Mouse (Mus musculus): Measurements from ENCODE around the gene Prkaa2. TPM values are rescaled to one million over a fixed set of nuclear protein-coding genes. Genes with fewer than 3 reads are reported as not detected.

Prkaa2 gene
- 9.8 and 11.1 TPM in 2 replicates for polyA plus RNA-seq (2015; fragmentation: Nextera tagmentation; extraction: Ambion mirVana)

DNA sequence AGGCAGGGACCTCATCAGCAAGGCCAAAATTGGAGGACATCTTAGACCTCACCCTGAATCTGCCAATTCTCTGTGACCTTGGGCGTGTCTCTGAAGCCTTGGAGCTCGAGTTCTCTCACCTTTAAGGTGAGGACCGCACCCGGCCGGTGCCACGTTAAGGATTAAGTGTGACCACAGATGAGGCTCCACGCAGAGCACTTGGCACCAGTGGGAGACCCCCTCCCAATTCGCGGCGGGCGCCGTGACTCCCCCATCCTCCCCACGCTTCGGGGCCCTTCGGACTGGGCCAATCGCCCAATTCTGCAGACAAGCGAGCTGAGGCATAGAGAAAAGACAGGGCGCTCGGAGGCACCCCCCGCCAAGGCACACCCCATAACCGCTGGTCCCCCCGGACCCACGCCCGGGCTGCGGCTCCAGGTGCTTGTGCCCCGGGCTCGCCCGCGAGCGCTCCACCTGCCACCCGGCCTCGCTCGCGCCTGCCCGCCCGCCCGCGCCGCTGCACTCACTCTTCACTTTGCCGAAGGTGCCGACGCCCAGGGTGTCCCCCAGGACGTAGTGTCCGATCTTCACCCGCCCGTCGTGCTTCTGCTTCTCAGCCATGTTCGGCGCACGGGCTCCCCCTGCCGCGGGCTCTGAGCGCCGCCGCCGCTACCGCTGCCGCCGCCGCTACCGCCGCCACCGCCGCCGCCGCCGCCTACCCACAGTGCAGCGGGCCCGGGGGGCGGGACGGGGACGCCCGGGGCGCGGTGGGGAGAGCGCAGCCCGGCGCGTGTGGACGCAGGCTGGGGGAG lies at the start of gene Prkaa2:
Prkaa2 (minus strand) TSS at position 692 of the 791 bp plus-strand sequence.
- under 1% methylated on average over 63 of the region's 80 CpGs for WGBS
- Histone ChIP-seq H3K36me3 (no peaks in the 10 kb centered on the region), H3K4me2 (replicated peaks) (peak within 1 kb of the TSS; percentile 74)

DNA sequence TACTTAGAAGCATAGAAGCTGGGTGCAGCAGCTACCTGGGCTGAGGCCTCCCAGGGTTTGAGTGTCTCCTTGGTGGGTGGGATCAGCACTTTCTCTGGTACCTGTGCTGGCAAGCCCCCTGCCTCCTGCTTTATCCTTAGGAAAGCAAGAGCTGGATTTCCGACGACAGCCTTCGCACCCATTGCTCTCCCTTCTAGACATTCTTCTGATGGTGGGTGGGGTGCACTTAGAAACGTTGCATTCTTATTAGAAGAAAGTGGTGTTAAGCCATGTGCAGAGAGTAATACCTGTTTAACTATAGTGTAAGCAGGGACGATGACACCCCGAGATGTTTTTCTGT lies 49.8 kb upstream of the Prkaa2 start:
- no peak for ATAC-seq
- no peaks in the 10 kb centered on the region for H3K27me3 ChIP-seq
- peak overlapping the region; percentile 68 for H3K4me2 ChIP-seq (replicated peaks)
- no peak overlapping the region for H3K27ac ChIP-seq
- H3K9me3 ChIP-seq = no peaks in the 10 kb centered on the region
- peak overlapping the region; percentile 74 for H3K4me3 ChIP-seq (replicated peaks)
- H3K4me1 ChIP-seq (replicated peaks) = peaks cover 50% of the 10 kb centered on the region
- peaks cover 4% of the 10 kb centered on the region; the same call in 1 of the 2 replicates for H3K36me3 ChIP-seq
- WGBS = 17% methylated on average over 6 of the region's 6 CpGs
- peak overlapping the region; percentile 91 for H3K9ac ChIP-seq (replicated peaks)

More for the DNA sequence above, at the start of gene Prkaa2:
- Histone ChIP-seq H3K4me1 (replicated peaks) (peaks cover 24% of the 10 kb centered on the region), H3K27ac (peak within 1 kb of the TSS; percentile 87), H3K4me3 (replicated peaks) (peak within 1 kb of the TSS; percentile 76), H3K9ac (replicated peaks) (peak within 1 kb of the TSS; percentile 87), H3K27me3 (no peaks in the 10 kb centered on the region), H3K9me3 (no peaks in the 10 kb centered on the region)
- ATAC-seq = peak; percentile 93

DNA sequence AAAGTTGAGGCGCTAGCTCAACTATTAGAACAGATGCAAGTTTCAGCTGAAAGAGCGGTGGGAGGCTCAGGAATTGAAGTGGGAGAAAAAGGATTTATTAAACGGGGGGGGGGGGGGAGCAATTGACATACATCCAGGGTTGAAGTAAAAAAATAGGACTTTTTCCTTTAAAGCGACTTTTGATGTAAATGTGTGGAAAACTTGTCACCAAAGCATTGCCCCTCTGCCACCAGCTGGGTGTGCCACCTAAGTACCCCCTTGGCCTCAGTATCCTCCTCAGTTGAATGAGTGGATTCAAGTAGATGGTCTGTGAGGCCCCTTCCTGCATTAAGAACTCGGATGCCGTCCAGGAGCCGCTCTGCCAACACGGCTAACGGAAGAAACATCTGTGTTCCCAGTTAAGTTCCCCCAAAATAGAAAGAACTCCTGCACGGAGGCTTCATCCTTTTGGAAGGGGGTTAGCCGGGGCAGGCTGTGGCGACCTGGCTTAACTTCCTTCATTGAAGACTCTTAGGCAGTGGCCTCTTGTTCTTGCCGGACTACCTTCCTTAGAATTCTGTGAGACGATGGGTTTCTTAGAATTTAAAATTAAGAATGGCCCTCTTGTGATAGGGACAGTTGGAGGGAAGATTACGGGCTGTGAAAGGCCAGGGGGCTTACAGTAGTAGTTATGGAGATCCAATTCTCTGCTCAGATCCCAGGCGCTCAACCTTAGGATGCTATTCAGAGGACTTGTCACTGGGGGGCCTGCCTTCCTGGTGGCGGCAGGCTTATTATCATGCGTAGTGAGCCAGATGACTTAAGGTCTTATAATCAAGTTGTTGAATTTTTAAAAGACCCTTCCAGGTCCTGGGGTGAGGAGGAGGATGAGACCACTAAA lies 49.2 kb upstream of the Prkaa2 start:
- peaks cover 49% of the 10 kb centered on the region for H3K4me1 ChIP-seq (replicated peaks)
- peak overlapping the region; percentile 68 for H3K4me2 ChIP-seq (replicated peaks)
- no peaks in the 10 kb centered on the region for H3K27me3 ChIP-seq
- peak overlapping the region; percentile 74 for H3K4me3 ChIP-seq (replicated peaks)
- peaks cover 4% of the 10 kb centered on the region; the same call in 1 of the 2 replicates for H3K36me3 ChIP-seq
- no peak for ATAC-seq
- under 1% methylated on average over 18 of the region's 18 CpGs for WGBS
- H3K9ac ChIP-seq (replicated peaks) = peak overlapping the region; percentile 91
- H3K9me3 ChIP-seq = no peaks in the 10 kb centered on the region
- H3K27ac ChIP-seq = peak overlapping the region; percentile 91

DNA sequence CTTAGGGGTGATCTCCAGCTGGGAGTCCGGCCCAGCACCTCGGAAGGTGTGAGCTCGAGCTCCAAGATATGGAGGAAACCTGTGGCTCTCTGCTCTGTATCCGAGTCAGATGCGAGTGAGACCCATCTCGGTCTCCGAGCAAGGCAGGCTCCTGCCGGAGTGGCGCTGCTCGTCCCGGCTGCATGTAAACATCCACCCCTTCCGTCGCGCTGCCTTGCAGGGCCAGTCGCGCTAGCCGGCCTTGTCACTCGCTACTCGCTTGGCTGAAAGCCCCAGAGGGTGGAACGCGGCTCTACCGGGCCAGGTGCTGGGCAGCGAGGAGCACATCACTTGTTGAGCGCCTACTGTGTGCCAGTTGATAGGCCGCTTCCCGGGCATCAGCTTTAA lies 48.5 kb upstream of the Prkaa2 start:
- Histone ChIP-seq H3K4me2 (replicated peaks) (peak overlapping the region; percentile 68), H3K4me3 (replicated peaks) (peak overlapping the region; percentile 74), H3K9me3 (no peaks in the 10 kb centered on the region), H3K36me3 (peaks cover 4% of the 10 kb centered on the region; the same call in 1 of the 2 replicates), H3K27me3 (no peaks in the 10 kb centered on the region), H3K4me1 (replicated peaks) (peaks cover 42% of the 10 kb centered on the region), H3K9ac (replicated peaks) (peak overlapping the region; percentile 91), H3K27ac (peak overlapping the region; percentile 91)
- peak; percentile 86 for ATAC-seq
- WGBS = 0% methylated on average over 26 of the region's 26 CpGs

DNA sequence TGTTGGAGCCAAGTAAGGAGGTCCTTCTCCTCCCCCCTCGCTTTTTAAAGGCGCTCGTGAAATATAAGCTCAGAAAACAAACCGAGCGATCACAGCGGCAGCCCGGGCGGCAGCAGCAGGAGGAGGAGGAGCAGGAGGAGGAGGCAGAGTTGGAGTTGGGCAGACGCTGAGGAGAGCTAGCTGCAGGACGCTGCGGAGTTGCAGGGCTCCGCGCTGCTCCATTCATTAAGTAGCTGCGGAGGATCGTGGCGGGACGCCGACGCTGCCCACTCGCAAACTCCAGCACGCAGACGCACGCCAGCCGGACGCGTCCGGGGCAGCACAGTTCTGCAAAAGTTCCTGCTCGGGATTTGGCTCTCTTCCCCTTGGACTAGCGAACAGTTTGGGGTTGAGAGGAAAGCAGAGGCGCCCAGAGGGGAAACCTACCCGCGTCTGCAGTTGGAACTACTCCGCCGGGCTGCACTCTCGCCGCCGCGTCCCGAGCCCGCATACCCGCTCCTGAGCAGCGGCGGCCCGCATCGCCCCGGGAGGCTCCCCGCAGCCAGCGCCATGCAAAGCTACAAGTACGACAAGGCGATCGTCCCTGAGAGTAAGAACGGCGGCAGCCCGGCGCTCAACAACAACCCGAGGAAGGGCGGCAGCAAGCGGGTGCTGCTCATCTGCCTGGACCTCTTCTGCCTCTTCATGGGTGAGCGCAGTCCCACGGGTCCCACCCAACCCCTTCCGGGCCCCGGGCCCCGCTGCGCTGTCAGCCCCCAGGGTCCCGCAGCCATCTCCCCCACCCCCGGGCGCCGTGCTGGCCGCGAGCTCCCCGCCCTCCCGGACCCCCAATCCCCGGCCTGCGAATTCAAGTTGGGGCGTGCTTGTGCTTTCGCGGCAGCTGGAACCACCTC lies 47.8 kb upstream of the Prkaa2 start, which contains the start of gene Plpp3:
Plpp3 (plus strand) TSS at position 72 of the 893 bp plus-strand sequence.
- peak within 1 kb of the TSS; percentile 91 for H3K27ac ChIP-seq
- peak within 1 kb of the TSS; percentile 91 for H3K9ac ChIP-seq (replicated peaks)
- peaks cover 36% of the 10 kb centered on the region for H3K4me1 ChIP-seq (replicated peaks)
- peak within 1 kb of the TSS; percentile 74 for H3K4me3 ChIP-seq (replicated peaks)
- no peaks in the 10 kb centered on the region for H3K9me3 ChIP-seq
- H3K4me2 ChIP-seq (replicated peaks) = peak within 1 kb of the TSS; percentile 68
- peak; percentile 87 for ATAC-seq
- no peaks in the 10 kb centered on the region for H3K27me3 ChIP-seq
- peaks cover 4% of the 10 kb centered on the region; the same call in 1 of the 2 replicates for H3K36me3 ChIP-seq
- WGBS = under 1% methylated on average over 70 of the region's 77 CpGs

DNA sequence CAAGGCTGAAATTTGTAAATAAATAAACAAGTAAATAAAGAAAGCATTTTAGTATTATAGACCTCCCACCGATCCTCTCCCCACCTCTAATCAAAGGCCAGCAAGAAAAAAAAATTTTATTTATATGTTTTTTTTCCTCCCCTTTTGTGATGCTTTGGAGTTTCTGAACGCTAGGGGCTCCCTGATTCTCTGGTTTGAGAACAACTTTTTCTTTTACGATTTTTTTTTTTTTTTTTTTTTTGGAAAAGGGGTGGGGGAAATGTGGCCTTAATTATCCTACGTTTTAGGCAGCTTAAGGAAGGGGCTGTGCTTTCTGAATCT lies 47.2 kb upstream of the Prkaa2 start:
- H3K27me3 ChIP-seq = no peaks in the 10 kb centered on the region
- H3K27ac ChIP-seq = peak overlapping the region; percentile 91; the same call in 1 of the 2 replicates
- peaks cover 4% of the 10 kb centered on the region; the same call in 1 of the 2 replicates for H3K36me3 ChIP-seq
- no peaks in the 10 kb centered on the region for H3K9me3 ChIP-seq
- WGBS = 1% methylated on average over 4 of the region's 4 CpGs
- H3K4me2 ChIP-seq (replicated peaks) = peak overlapping the region; percentile 68
- peaks cover 32% of the 10 kb centered on the region for H3K4me1 ChIP-seq (replicated peaks)
- no peak for ATAC-seq
- peak overlapping the region; percentile 74 for H3K4me3 ChIP-seq (replicated peaks)
- no peak overlapping the region; the same call in 1 of the 2 replicates for H3K9ac ChIP-seq (replicated peaks)

DNA sequence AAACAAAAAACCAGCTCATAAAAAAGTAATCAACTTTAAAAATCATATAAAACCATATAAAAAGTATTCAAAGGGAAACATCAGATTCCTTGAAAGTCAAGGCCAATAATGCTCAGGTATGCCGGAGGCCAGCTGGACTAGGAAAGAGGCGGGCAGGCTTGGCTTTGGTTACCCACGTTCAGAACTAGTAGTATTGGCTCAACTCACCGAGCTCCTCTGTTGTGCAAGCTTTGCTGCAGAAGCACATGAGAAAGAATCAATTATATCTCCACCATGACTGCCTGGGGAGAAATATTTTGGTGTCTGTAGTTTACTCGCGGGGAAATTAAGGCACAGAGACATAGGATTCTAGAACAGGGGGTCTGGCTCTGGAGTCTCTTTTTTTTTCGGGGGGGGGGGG lies 46.6 kb upstream of the Prkaa2 start:
- Histone ChIP-seq H3K9ac (replicated peaks) (no peak overlapping the region), H3K36me3 (peaks cover under 1% of the 10 kb centered on the region; the same call in 1 of the 2 replicates), H3K4me3 (replicated peaks) (no peak overlapping the region), H3K4me1 (replicated peaks) (peaks cover 25% of the 10 kb centered on the region), H3K27me3 (no peaks in the 10 kb centered on the region), H3K4me2 (replicated peaks) (peak overlapping the region; percentile 68), H3K27ac (no peak overlapping the region), H3K9me3 (no peaks in the 10 kb centered on the region)
- WGBS = 72% methylated on average over 7 of the region's 7 CpGs
- ATAC-seq = no peak

DNA sequence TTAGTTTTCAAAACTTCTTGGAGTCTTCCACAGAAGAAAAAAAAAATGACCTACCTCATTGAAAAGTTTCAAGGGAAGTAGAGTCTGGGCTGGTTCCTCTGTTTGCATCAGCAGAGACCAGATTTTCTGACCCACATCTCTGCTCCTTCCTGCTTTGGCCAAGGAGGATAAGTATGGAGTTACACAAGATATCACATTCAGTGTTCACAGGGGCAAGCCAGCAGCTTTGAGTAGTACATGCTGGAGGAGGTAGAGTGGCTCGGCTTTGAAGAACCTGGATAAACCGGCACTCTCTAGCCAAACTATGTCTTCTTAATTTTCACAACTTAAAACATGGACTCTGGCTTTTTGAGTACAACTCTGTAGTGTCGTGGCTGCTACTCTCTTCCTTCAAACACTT lies 43.5 kb upstream of the Prkaa2 start:
- no peak overlapping the region for H3K27ac ChIP-seq
- H3K36me3 ChIP-seq = no peaks in the 10 kb centered on the region
- H3K4me3 ChIP-seq (replicated peaks) = no peak overlapping the region
- H3K9me3 ChIP-seq = no peaks in the 10 kb centered on the region
- no peak overlapping the region for H3K4me2 ChIP-seq (replicated peaks)
- 88% methylated on average over 3 of the region's 3 CpGs for WGBS
- no peaks in the 10 kb centered on the region for H3K27me3 ChIP-seq
- no peak overlapping the region for H3K9ac ChIP-seq (replicated peaks)
- no peak for ATAC-seq
- peaks cover under 1% of the 10 kb centered on the region; the same call in 1 of the 2 replicates for H3K4me1 ChIP-seq (replicated peaks)

DNA sequence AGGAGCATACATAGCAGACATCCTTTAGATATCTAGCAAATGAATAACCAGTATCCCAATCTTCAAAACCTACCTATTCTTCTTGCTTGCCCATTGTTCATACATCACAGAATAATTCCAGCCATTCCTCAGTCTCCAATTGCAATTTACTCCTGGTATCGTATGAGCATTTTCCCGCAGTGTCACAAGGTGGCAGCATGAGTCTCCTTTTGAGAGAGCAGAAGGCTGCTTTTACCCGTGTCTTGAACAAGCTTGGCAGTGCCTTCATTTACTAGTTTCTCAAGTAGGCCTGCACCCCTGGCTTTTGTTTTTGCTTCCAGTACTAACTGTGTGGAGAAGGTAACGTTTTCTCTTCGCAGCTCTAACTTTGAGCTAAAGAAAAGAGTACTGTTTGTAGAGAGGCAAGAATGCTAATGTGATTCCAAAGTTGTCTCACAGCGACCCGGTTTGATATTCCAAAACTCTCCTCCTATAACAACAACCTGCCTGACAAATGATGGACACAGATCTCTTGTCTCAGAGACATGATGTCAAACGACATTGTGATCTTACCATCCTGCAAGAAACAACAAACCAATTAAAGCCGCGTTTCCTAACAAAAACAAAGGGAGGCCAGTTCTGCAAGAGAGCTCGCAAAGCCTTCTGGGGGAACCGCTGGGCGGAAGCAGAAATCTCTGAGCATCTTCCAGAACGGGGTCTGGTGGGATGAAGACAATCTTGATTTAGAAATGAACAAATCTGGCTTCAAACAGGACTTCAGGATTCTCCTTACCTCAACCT lies 42.4 kb upstream of the Prkaa2 start:
- Histone ChIP-seq H3K27me3 (no peaks in the 10 kb centered on the region), H3K36me3 (no peaks in the 10 kb centered on the region), H3K4me3 (replicated peaks) (no peak overlapping the region), H3K27ac (no peak overlapping the region), H3K4me1 (replicated peaks) (no peaks in the 10 kb centered on the region; the same call in 1 of the 2 replicates), H3K9ac (replicated peaks) (no peak overlapping the region), H3K9me3 (no peaks in the 10 kb centered on the region), H3K4me2 (replicated peaks) (no peak overlapping the region)
- peak; percentile 58; the same call in 1 of the 2 replicates for ATAC-seq
- 44% methylated on average over 14 of the region's 14 CpGs for WGBS

DNA sequence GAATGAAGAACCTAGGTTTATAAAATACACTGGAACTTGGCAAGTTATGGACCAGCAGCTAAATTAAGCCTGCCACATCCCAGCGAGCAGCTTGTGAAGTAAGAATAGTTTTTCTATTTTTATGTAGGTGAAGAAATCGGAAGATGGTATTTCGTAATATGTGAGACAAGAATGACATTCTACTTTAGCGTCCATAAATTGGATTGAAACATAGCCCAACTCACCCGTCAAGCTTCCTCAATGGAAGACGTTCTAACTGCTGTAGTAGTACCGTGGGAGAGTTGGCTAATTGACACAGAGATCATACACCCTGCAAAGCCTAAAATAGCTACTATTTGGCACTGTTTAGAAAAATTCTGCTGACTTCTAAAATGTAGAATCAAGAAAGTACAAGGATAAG lies 39.8 kb upstream of the Prkaa2 start:
- WGBS = 91% methylated on average over 7 of the region's 7 CpGs
- no peak overlapping the region for H3K27ac ChIP-seq
- H3K27me3 ChIP-seq = no peaks in the 10 kb centered on the region
- no peak overlapping the region for H3K4me3 ChIP-seq (replicated peaks)
- no peaks in the 10 kb centered on the region for H3K36me3 ChIP-seq
- no peak for ATAC-seq
- H3K9ac ChIP-seq (replicated peaks) = no peak overlapping the region
- H3K4me1 ChIP-seq (replicated peaks) = no peaks in the 10 kb centered on the region
- no peaks in the 10 kb centered on the region for H3K9me3 ChIP-seq
- H3K4me2 ChIP-seq (replicated peaks) = no peak overlapping the region

All from midbrain, embryonic 13.5 days (tissue).